Mouse (Mus musculus): Measurements from ENCODE around the gene Sstr1. TPM values are rescaled to one million over a fixed set of nuclear protein-coding genes. Genes with fewer than 3 reads are reported as not detected.

Gene Sstr1
- 0.68 TPM for polyA plus RNA-seq (2014; fragmentation: Illumina TruSeq; extraction: RNeasy Lipid Tissue Mini Kit (QIAGEN cat#74804); ENCODE audit: low read depth, low replicate concordance)

DNA sequence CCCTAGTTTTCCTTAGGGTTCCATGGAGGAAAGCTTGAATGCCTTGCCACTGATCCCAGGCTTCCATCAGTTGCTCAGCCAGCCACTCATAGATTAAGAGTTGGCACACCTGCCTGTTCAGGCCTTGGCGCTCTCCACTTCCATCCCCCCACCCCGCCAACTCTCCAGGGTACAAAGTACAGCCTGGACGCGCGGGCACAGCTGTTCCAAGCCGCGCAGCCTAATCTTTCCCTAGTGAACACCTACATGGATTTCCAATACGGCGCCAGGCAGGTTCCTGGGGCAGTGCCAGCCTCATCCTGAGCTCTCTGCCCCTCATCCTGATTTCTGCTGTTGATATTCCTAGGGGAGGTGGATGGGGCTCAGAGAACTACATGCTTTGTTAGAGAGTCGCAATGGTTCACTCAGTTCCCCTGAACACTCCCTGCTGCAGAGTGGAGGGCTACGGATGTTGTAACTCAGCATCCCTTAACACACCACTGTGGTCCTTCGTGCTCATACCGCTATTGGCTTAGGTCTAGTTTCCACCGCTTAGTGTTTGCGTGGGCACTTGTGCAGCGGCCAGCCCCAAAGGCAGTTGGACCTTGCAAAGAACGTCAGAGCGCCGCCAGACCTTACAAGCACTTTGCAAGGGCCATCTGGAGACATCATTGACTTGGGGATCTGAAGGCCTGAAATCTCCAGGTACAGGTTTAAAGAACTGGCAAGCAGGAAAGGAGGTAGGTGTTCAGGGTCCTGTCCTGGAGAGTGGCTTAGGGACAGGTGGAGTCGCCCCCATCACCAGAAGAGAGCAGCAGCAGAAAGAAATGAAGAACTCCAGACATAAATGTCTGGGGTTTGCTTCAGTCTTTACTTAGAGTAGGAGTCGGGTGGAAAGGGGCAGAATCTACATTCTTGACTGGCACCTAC, at the start of gene Sstr1:
Gene Sstr1, plus strand, starts transcription at position 610 of the 909 bp plus-strand sequence.

Other genes with a start within 250 kb of the Sstr1 start
- 3.5 TPM for gene Clec14a, start 57.5 kb downstream of the Sstr1 start, polyA plus RNA-seq (2014; fragmentation: Illumina TruSeq; extraction: RNeasy Lipid Tissue Mini Kit (QIAGEN cat#74804); ENCODE audit: low read depth, low replicate concordance)

All from adipose tissue, adult 10 weeks (tissue).